Mouse (Mus musculus): Measurements from ENCODE around the gene Ankrd34c. TPM values are rescaled to one million over a fixed set of nuclear protein-coding genes. Genes with fewer than 3 reads are reported as not detected.

The Ankrd34c gene
- polyA plus RNA-seq (2012; fragmentation: generic; extraction: Trizol), result not detected

DNA sequence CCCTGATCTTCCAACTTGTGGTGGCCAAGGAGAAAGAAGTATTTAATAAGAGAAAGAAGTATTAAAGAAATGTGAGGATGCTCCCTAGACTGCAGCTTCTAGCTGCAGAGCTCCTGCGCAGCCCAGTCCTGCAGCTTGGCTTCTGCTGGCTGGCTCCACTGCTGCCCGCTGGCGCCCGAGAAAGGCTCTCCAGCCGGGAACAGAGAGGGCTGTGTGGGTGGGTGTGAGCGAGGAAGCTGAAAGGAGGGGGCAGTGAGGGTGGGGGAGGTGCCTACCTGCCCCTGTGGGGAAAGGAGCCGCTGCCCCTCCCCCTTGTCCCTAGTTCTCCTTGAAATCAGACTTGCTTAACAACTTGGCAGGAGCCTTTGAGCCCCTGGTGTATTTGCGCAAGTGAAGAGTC lies at the start of gene Ankrd34c:
Gene Ankrd34c (minus strand): TSS at position 181 of the 400 bp plus-strand sequence.
- no peak within 1 kb of the TSS for H3K4me3 ChIP-seq
- H3K36me3 ChIP-seq (ENCODE audit: control insufficient read depth, insufficient read depth), result no peaks in the 10 kb centered on the region
- no peaks in the 10 kb centered on the region for H3K79me2 ChIP-seq (ENCODE audit: control insufficient read depth, insufficient read depth)
- H3K4me2 ChIP-seq (ENCODE audit: low read depth), result no peak within 1 kb of the TSS
- H3ac ChIP-seq (ENCODE audit: control insufficient read depth, insufficient read length), result no peak within 1 kb of the TSS
- TF ChIP-seq TCF12 (IDR thresholded peaks at IDR 0.05; ENCODE audit: insufficient read depth, poor library complexity, severe bottlenecking), result no peak
- TF ChIP-seq REST (IDR thresholded peaks at IDR 0.05; ENCODE audit: insufficient read depth, insufficient read length), result no peak
- TF ChIP-seq CEBPB (IDR thresholded peaks at IDR 0.05; ENCODE audit: insufficient read depth, poor library complexity, severe bottlenecking), result no peak
- TF ChIP-seq POLR2AphosphoS2 (IDR thresholded peaks at IDR 0.05; ENCODE audit: insufficient read length, low read depth), result no peak
- TF ChIP-seq MAX (IDR thresholded peaks at IDR 0.05; ENCODE audit: low read depth), result no peak
- TF ChIP-seq MYOD1 (IDR thresholded peaks at IDR 0.05; ENCODE audit: control insufficient read depth in 1 of 3, insufficient read length in 2 of 3, low read depth in 2 of 3), result no peak
- TF ChIP-seq MYOG (IDR thresholded peaks at IDR 0.05; ENCODE audit: control insufficient read depth in 1 of 3, insufficient read depth in 1 of 3, insufficient read length in 2 of 3, low read depth in 2 of 3), result no peak
- TF ChIP-seq USF1 (IDR thresholded peaks at IDR 0.05; ENCODE audit: low read depth), result no peak
- no peak for TF ChIP-seq SRF (IDR thresholded peaks at IDR 0.05; ENCODE audit: control insufficient read depth, insufficient read length, low read depth)
- no peaks in the 10 kb centered on the region for H3K27me3 ChIP-seq (ENCODE audit: control insufficient read depth, insufficient read depth, insufficient read length)

DNA sequence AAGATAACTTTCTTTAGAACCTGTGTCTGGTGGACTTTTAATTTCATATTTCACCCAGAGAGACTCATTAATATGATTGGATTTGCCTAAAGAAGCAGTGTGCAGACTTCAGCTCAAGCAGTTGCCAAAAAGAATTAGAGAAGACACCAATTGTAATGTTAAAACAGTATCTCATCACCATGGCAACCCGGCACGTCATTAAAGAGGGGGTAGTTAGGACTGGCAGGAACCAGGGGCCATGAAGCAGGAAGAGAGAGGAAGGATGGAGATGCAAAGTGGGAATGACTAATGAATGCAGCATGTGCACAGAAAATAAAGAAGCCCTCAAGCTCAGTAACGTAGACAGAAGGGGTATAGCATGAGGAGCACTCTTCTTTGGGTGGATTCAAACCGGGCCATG lies 49.3 kb upstream of the Ankrd34c start:
- H3K79me2 ChIP-seq (ENCODE audit: control insufficient read depth, insufficient read depth), result no peaks in the 10 kb centered on the region
- no peak overlapping the region for H3K4me3 ChIP-seq

DNA sequence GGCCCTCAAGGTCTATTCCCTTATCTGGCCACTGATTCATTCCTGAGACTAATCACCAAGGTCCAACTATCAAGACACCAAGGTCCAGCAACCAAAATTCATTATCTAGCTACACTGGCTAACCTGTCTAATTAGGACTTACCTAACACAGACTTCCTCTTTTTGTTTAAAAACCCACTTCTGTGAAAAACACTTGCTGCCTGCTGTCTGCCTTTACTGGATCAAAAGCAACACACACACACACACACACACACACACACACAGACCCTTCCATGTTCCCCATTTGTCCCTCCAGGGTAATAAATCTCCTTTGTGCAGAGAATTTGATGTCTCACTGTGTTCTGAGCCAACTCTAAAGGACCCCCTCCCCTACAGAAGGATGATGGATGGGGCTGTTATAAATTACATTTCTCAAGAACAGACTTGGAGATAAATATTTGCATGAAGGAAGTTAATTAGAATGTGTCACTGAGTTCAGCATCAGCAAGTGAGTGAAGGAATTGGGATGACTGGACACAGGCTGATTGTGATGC lies 43.2 kb upstream of the Ankrd34c start:
- Histone ChIP-seq H3ac (ENCODE audit: control insufficient read depth, insufficient read length) (no peak overlapping the region), H3K79me2 (ENCODE audit: control insufficient read depth, insufficient read depth) (no peaks in the 10 kb centered on the region), H3K27me3 (ENCODE audit: control insufficient read depth, insufficient read depth, insufficient read length) (no peaks in the 10 kb centered on the region), H3K4me3 (no peak overlapping the region), H3K4me2 (ENCODE audit: low read depth) (no peak overlapping the region), H3K36me3 (ENCODE audit: control insufficient read depth, insufficient read depth) (no peaks in the 10 kb centered on the region)
- TF ChIP-seq REST (IDR thresholded peaks at IDR 0.05; ENCODE audit: insufficient read depth, insufficient read length) (no peak), USF1 (IDR thresholded peaks at IDR 0.05; ENCODE audit: low read depth) (no peak), TCF3 (IDR thresholded peaks at IDR 0.05; ENCODE audit: insufficient read length, low read depth) (no peak), CEBPB (IDR thresholded peaks at IDR 0.05; ENCODE audit: insufficient read depth, poor library complexity, severe bottlenecking) (no peak), POLR2A (IDR thresholded peaks at IDR 0.05; ENCODE audit: insufficient read length, low read depth) (no peak), TCF12 (IDR thresholded peaks at IDR 0.05; ENCODE audit: insufficient read depth, poor library complexity, severe bottlenecking) (no peak), E2F4 (IDR thresholded peaks at IDR 0.05; ENCODE audit: insufficient read depth) (no peak), MYOG (IDR thresholded peaks at IDR 0.05; ENCODE audit: control insufficient read depth in 1 of 3, insufficient read depth in 1 of 3, insufficient read length in 2 of 3, low read depth in 2 of 3) (no peak), SRF (IDR thresholded peaks at IDR 0.05; ENCODE audit: control insufficient read depth, insufficient read length, low read depth) (no peak), MYOD1 (IDR thresholded peaks at IDR 0.05; ENCODE audit: control insufficient read depth in 1 of 3, insufficient read length in 2 of 3, low read depth in 2 of 3) (no peak), POLR2AphosphoS2 (IDR thresholded peaks at IDR 0.05; ENCODE audit: insufficient read length, low read depth) (no peak), MAX (IDR thresholded peaks at IDR 0.05; ENCODE audit: low read depth) (no peak)

More for the DNA sequence above, 49.3 kb upstream of the Ankrd34c start:
- Histone ChIP-seq H3K36me3 (ENCODE audit: control insufficient read depth, insufficient read depth) (no peaks in the 10 kb centered on the region), H3K4me2 (ENCODE audit: low read depth) (no peak overlapping the region), H3ac (ENCODE audit: control insufficient read depth, insufficient read length) (no peak overlapping the region), H3K27me3 (ENCODE audit: control insufficient read depth, insufficient read depth, insufficient read length) (no peaks in the 10 kb centered on the region)
- no peak for TF ChIP-seq MYOG (IDR thresholded peaks at IDR 0.05; ENCODE audit: control insufficient read depth in 1 of 3, insufficient read depth in 1 of 3, insufficient read length in 2 of 3, low read depth in 2 of 3)
- TF ChIP-seq POLR2AphosphoS2 (IDR thresholded peaks at IDR 0.05; ENCODE audit: insufficient read length, low read depth), result no peak
- no peak for TF ChIP-seq MAX (IDR thresholded peaks at IDR 0.05; ENCODE audit: low read depth)
- no peak for TF ChIP-seq MYOD1 (IDR thresholded peaks at IDR 0.05; ENCODE audit: control insufficient read depth in 1 of 3, insufficient read length in 2 of 3, low read depth in 2 of 3)
- TF ChIP-seq E2F4 (IDR thresholded peaks at IDR 0.05; ENCODE audit: insufficient read depth), result no peak
- no peak for TF ChIP-seq CEBPB (IDR thresholded peaks at IDR 0.05; ENCODE audit: insufficient read depth, poor library complexity, severe bottlenecking)
- TF ChIP-seq SRF (IDR thresholded peaks at IDR 0.05; ENCODE audit: control insufficient read depth, insufficient read length, low read depth), result no peak
- TF ChIP-seq TCF3 (IDR thresholded peaks at IDR 0.05; ENCODE audit: insufficient read length, low read depth), result no peak
- TF ChIP-seq POLR2A (IDR thresholded peaks at IDR 0.05; ENCODE audit: insufficient read length, low read depth), result no peak
- no peak for TF ChIP-seq TCF12 (IDR thresholded peaks at IDR 0.05; ENCODE audit: insufficient read depth, poor library complexity, severe bottlenecking)
- TF ChIP-seq USF1 (IDR thresholded peaks at IDR 0.05; ENCODE audit: low read depth), result no peak
- no peak for TF ChIP-seq REST (IDR thresholded peaks at IDR 0.05; ENCODE audit: insufficient read depth, insufficient read length)

DNA sequence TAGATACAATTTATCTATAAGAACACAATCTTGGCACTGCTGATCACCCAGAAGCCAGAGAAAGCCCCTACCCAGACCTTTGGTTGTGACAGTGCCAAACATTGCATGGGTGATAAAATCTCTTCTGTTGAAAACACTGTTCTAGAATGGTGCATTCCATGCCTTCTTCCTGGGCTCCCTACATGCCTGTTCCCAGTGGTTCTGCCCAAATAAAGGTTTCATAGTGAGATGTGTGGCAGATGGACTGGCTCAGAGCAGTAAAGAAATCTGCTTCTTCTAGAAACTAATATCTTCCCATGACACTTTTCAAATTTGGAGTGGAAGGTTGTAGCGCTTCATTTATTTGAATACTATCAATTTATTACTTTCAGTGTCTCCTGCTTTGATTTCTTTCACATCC lies 41.0 kb upstream of the Ankrd34c start:
- no peak overlapping the region for H3ac ChIP-seq (ENCODE audit: control insufficient read depth, insufficient read length)
- no peaks in the 10 kb centered on the region for H3K27me3 ChIP-seq (ENCODE audit: control insufficient read depth, insufficient read depth, insufficient read length)
- no peak overlapping the region for H3K4me2 ChIP-seq (ENCODE audit: low read depth)
- no peaks in the 10 kb centered on the region for H3K36me3 ChIP-seq (ENCODE audit: control insufficient read depth, insufficient read depth)
- no peak overlapping the region for H3K4me3 ChIP-seq
- H3K79me2 ChIP-seq (ENCODE audit: control insufficient read depth, insufficient read depth), result no peaks in the 10 kb centered on the region
- no peak for TF ChIP-seq POLR2AphosphoS2 (IDR thresholded peaks at IDR 0.05; ENCODE audit: insufficient read length, low read depth)
- TF ChIP-seq TCF3 (IDR thresholded peaks at IDR 0.05; ENCODE audit: insufficient read length, low read depth), result no peak

DNA sequence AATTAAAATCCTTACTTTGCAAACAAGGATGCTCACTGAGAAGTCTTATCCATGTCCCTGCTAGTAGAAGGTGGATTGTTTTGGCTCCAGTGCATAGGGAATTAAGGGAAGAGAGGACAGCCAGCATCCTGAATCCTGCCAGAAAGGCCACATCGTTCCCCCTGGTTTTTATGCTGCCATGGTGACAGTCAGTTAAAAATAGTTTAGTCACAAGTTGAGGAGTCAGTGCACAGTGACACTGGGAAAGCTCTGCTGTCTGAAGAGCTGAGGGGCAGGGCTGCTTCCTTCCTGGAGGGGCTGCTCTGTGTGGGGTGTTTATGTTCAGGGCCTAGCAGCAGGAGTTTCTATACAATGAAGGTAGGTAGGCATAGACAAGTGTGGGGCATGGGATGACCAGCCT lies 32.9 kb upstream of the Ankrd34c start:
- H3K27me3 ChIP-seq (ENCODE audit: control insufficient read depth, insufficient read depth, insufficient read length), result no peaks in the 10 kb centered on the region
- no peak overlapping the region for H3ac ChIP-seq (ENCODE audit: control insufficient read depth, insufficient read length)
- no peak overlapping the region for H3K4me3 ChIP-seq
- no peak overlapping the region for H3K4me2 ChIP-seq (ENCODE audit: low read depth)
- no peaks in the 10 kb centered on the region for H3K79me2 ChIP-seq (ENCODE audit: control insufficient read depth, insufficient read depth)
- TF ChIP-seq TCF12 (IDR thresholded peaks at IDR 0.05; ENCODE audit: insufficient read depth, poor library complexity, severe bottlenecking), result no peak
- no peak for TF ChIP-seq POLR2A (IDR thresholded peaks at IDR 0.05; ENCODE audit: insufficient read length, low read depth)
- TF ChIP-seq MYOG (IDR thresholded peaks at IDR 0.05; ENCODE audit: control insufficient read depth in 1 of 3, insufficient read depth in 1 of 3, insufficient read length in 2 of 3, low read depth in 2 of 3), result no peak
- TF ChIP-seq MAX (IDR thresholded peaks at IDR 0.05; ENCODE audit: low read depth), result no peak
- TF ChIP-seq POLR2AphosphoS2 (IDR thresholded peaks at IDR 0.05; ENCODE audit: insufficient read length, low read depth), result no peak
- H3K36me3 ChIP-seq (ENCODE audit: control insufficient read depth, insufficient read depth), result no peaks in the 10 kb centered on the region

Data from myocyte (in vitro differentiated cells).